Mouse (Mus musculus): ENCODE measurements at regions not wholly inside any gene's neighbourhood (a gene's known extent, or its start where the extent isn't known, plus 50 kb on each side); places are given as distances from the start of the nearest gene placed in this dataset.

DNA sequence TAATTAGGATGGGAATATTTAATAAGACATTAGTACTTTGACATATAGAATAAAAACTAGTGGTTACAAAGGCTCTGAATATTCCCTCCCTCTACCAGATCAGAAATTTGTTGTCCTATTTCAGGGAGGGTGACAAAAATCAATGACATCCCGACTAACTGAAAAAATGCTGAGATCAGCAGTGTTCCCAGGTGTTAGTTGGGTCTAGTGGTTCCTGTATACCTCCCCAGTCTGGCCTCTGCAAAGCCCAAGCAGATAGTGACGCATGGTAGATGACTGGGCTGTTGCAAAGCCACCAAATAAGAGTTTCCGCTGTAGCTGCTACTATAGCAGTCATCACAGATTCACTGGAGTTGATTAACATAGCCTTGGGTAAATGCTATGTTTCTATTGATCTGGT is 59.9 kb upstream of the Gm4791 start:
- Histone ChIP-seq H3K36me3 (ENCODE audit: insufficient read depth, low read length) (no peaks in the 10 kb centered on the region), H3K27me3 (ENCODE audit: insufficient read depth, low read length) (peaks cover 13% of the 10 kb centered on the region), H3K4me1 (replicated peaks; ENCODE audit: low read depth, low read length) (no peaks in the 10 kb centered on the region), H3K9me3 (ENCODE audit: low read length) (peaks cover 25% of the 10 kb centered on the region), H3K4me3 (replicated peaks; ENCODE audit: low read length) (no peak overlapping the region)
- TF ChIP-seq POU5F1 (IDR thresholded peaks at IDR 0.05; ENCODE audit: borderline replicate concordance, low read length) (no peak), CTCF (conservative IDR thresholded peaks at IDR 0.05; ENCODE audit: low read length) (no peak), NANOG (IDR thresholded peaks at IDR 0.05; ENCODE audit: borderline replicate concordance, low read length) (no peak)

- no peaks in the 10 kb centered on the region for H3K4me1 ChIP-seq (replicated peaks; ENCODE audit: low read depth, low read length)
- no peak for TF ChIP-seq POU5F1 (IDR thresholded peaks at IDR 0.05; ENCODE audit: borderline replicate concordance, low read length)
- TF ChIP-seq NANOG (IDR thresholded peaks at IDR 0.05; ENCODE audit: borderline replicate concordance, low read length) = no peak
- no peak for TF ChIP-seq CTCF (conservative IDR thresholded peaks at IDR 0.05; ENCODE audit: low read length)
- H3K27me3 ChIP-seq (ENCODE audit: insufficient read depth, low read length) = no peaks in the 10 kb centered on the region
- H3K9me3 ChIP-seq (ENCODE audit: low read length) = peaks cover 10% of the 10 kb centered on the region; the same call in 1 of the 2 replicates
- H3K4me3 ChIP-seq (replicated peaks; ENCODE audit: low read length) = no peak overlapping the region
- no peaks in the 10 kb centered on the region for H3K36me3 ChIP-seq (ENCODE audit: insufficient read depth, low read length)
These were observed 72.9 kb upstream of the Gm4791 start for GRCm38 (mm10) chr9:46925641-46926040.

DNA sequence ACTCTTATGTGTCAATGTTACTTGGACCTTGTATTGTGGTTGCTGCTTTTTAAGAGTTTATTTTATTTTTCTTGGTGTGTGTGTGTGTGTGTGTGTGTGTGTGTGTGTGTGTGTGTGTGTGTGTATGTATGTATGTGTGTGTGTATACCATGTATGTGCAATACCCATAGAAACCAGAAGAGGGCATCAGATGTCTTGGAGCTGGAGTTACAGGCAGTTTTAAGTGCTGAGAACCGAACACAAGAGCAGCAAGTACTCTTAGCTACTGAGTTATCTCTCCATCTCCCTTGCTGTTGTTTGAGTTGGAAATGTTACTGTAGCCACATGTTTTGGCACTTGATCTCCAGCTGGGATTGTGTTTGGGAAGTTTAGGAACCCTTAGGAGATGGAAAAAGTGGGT is 78.5 kb upstream of the Gm4791 start:
- peaks cover 18% of the 10 kb centered on the region for H3K4me1 ChIP-seq (replicated peaks; ENCODE audit: low read depth, low read length)
- TF ChIP-seq NANOG (IDR thresholded peaks at IDR 0.05; ENCODE audit: borderline replicate concordance, low read length) (no peak), CTCF (conservative IDR thresholded peaks at IDR 0.05; ENCODE audit: low read length) (peak; percentile 21)
- H3K4me3 ChIP-seq (replicated peaks; ENCODE audit: low read length) = no peak overlapping the region
- H3K27me3 ChIP-seq (ENCODE audit: insufficient read depth, low read length) = peaks cover 5% of the 10 kb centered on the region; the same call in 1 of the 2 replicates
- no peaks in the 10 kb centered on the region for H3K36me3 ChIP-seq (ENCODE audit: insufficient read depth, low read length)
- peaks cover 16% of the 10 kb centered on the region for H3K9me3 ChIP-seq (ENCODE audit: low read length)

DNA sequence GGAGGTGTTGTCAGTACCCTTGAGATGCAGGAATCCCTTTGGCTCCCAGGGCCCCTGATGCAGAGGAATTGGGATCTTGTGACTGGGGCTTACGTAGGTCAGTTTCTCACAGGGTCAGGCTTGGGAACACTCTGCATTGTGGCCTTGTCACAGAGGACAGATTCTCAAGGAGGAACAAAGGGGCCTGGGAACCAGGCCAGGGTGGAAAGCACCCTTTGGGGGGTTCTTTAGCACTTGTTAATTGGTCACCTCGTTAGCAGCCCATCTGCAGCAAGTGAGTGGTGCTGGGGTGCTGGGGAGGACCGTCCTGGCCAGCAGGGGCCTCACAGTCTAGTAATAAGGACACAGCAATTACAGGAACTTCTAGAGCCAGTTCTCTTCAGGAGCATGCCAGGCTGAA is 85.3 kb upstream of the Gm4791 start:
- peaks cover 50% of the 10 kb centered on the region for H3K4me1 ChIP-seq (replicated peaks; ENCODE audit: low read depth, low read length)

GRCm38 (mm10) chr9:46909412-46910013 is 89.0 kb upstream of the Gm4791 start:
- no peak for TF ChIP-seq NANOG (IDR thresholded peaks at IDR 0.05; ENCODE audit: borderline replicate concordance, low read length)
- TF ChIP-seq POU5F1 (IDR thresholded peaks at IDR 0.05; ENCODE audit: borderline replicate concordance, low read length) = no peak
- TF ChIP-seq CTCF (conservative IDR thresholded peaks at IDR 0.05; ENCODE audit: low read length) = no peak
- peaks cover 28% of the 10 kb centered on the region for H3K27me3 ChIP-seq (ENCODE audit: insufficient read depth, low read length)

More for the DNA sequence above, 85.3 kb upstream of the Gm4791 start:
- Histone ChIP-seq H3K4me3 (replicated peaks; ENCODE audit: low read length) (no peak overlapping the region), H3K36me3 (ENCODE audit: insufficient read depth, low read length) (no peaks in the 10 kb centered on the region), H3K9me3 (ENCODE audit: low read length) (peaks cover 8% of the 10 kb centered on the region), H3K27me3 (ENCODE audit: insufficient read depth, low read length) (peaks cover 26% of the 10 kb centered on the region)
- no peak for TF ChIP-seq CTCF (conservative IDR thresholded peaks at IDR 0.05; ENCODE audit: low read length)
- TF ChIP-seq POU5F1 (IDR thresholded peaks at IDR 0.05; ENCODE audit: borderline replicate concordance, low read length) = no peak
- TF ChIP-seq NANOG (IDR thresholded peaks at IDR 0.05; ENCODE audit: borderline replicate concordance, low read length) = no peak

DNA sequence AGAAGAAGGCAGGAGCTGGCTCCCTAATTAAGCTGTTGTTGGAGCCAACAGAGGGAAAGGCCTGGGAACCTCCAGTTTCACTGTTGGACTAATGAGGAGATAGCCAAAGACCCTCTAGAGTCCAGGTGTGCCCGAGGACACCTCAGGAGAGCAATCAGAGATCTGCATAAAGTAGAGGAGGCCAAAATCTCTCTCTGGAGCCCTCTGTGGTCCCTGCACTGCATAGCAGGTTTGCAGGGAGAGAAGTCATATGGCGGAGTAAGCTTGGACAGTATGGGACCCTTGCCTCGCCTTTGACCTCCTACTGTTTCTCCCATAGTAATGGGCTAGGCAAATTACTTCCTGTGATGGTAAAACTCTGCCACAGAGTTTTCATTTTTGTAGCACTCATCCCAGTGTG is 93.5 kb upstream of the Gm4791 start:
- Histone ChIP-seq H3K27me3 (ENCODE audit: insufficient read depth, low read length) (peaks cover 37% of the 10 kb centered on the region), H3K4me3 (replicated peaks; ENCODE audit: low read length) (no peak overlapping the region), H3K4me1 (replicated peaks; ENCODE audit: low read depth, low read length) (peaks cover 28% of the 10 kb centered on the region), H3K9me3 (ENCODE audit: low read length) (no peaks in the 10 kb centered on the region), H3K36me3 (ENCODE audit: insufficient read depth, low read length) (no peaks in the 10 kb centered on the region)
- no peak for TF ChIP-seq CTCF (conservative IDR thresholded peaks at IDR 0.05; ENCODE audit: low read length)
- TF ChIP-seq NANOG (IDR thresholded peaks at IDR 0.05; ENCODE audit: borderline replicate concordance, low read length) = no peak
- TF ChIP-seq POU5F1 (IDR thresholded peaks at IDR 0.05; ENCODE audit: borderline replicate concordance, low read length) = no peak

More at GRCm38 (mm10) chr9:46909412-46910013, 89.0 kb upstream of the Gm4791 start:
- H3K36me3 ChIP-seq (ENCODE audit: insufficient read depth, low read length) = no peaks in the 10 kb centered on the region
- H3K4me1 ChIP-seq (replicated peaks; ENCODE audit: low read depth, low read length) = peaks cover 38% of the 10 kb centered on the region
- no peaks in the 10 kb centered on the region for H3K9me3 ChIP-seq (ENCODE audit: low read length)
- no peak overlapping the region for H3K4me3 ChIP-seq (replicated peaks; ENCODE audit: low read length)

GRCm38 (mm10) chr9:46903491-46904220 is 94.9 kb upstream of the Gm4791 start:
- Histone ChIP-seq H3K36me3 (ENCODE audit: insufficient read depth, low read length) (no peaks in the 10 kb centered on the region), H3K27me3 (ENCODE audit: insufficient read depth, low read length) (peaks cover 25% of the 10 kb centered on the region), H3K4me1 (replicated peaks; ENCODE audit: low read depth, low read length) (peaks cover 21% of the 10 kb centered on the region), H3K9me3 (ENCODE audit: low read length) (no peaks in the 10 kb centered on the region), H3K4me3 (replicated peaks; ENCODE audit: low read length) (no peak overlapping the region)
- TF ChIP-seq CTCF (conservative IDR thresholded peaks at IDR 0.05; ENCODE audit: low read length) (no peak), NANOG (IDR thresholded peaks at IDR 0.05; ENCODE audit: borderline replicate concordance, low read length) (no peak), POU5F1 (IDR thresholded peaks at IDR 0.05; ENCODE audit: borderline replicate concordance, low read length) (no peak)

DNA sequence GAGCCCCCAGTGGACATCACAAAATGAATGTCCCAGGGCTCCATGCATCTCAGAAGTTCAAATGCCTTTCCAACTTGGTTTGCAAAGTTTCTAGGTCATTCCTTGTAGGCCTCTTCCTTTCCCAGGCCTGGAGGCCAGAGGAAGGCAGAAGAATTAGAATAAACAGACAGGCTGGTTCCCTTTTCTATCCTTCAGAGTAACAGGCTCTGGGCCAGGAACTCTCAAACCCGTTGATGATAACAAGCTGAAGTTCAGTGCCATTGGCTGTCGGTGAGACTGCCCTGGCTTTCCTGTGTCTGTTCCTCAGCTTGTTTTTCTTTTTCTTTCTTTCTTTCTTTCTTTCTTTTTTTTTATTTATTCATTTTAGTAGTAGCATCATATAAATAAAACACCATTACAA is 99.3 kb upstream of the Gm4791 start:
- Histone ChIP-seq H3K9me3 (ENCODE audit: low read length) (no peaks in the 10 kb centered on the region), H3K27me3 (ENCODE audit: insufficient read depth, low read length) (peaks cover 44% of the 10 kb centered on the region), H3K4me3 (replicated peaks; ENCODE audit: low read length) (no peak overlapping the region), H3K4me1 (replicated peaks; ENCODE audit: low read depth, low read length) (peaks cover 13% of the 10 kb centered on the region), H3K36me3 (ENCODE audit: insufficient read depth, low read length) (no peaks in the 10 kb centered on the region)
- TF ChIP-seq POU5F1 (IDR thresholded peaks at IDR 0.05; ENCODE audit: borderline replicate concordance, low read length) (no peak), NANOG (IDR thresholded peaks at IDR 0.05; ENCODE audit: borderline replicate concordance, low read length) (no peak), CTCF (conservative IDR thresholded peaks at IDR 0.05; ENCODE audit: low read length) (no peak)
